Mouse (Mus musculus): ENCODE data around the gene Fndc5. TPM values are rescaled to one million over a fixed set of nuclear protein-coding genes. Genes with fewer than 3 reads are reported as not detected.

Gene Fndc5
- polyA plus RNA-seq, 1 experiment from 2014 or later: 1.5 TPM

- no peak for DNase-seq (ENCODE audit: low spot score)
- peaks cover 16% of the 10 kb centered on the region for H3K27me3 ChIP-seq (replicated peaks; ENCODE audit: low read depth, poor library complexity, severe bottlenecking)
- WGBS: 86% methylated on average over 5 of the region's 5 CpGs
These were observed 6.7 kb downstream of the Fndc5 start for GRCm38 (mm10) chr4:129143509-129143908.

GRCm38 (mm10) chr4:129144401-129145367 is 7.9 kb downstream of the Fndc5 start:
- WGBS: 69% methylated on average over 16 of the region's 16 CpGs
- Histone ChIP-seq H3K36me3 (replicated peaks) (peaks cover 48% of the 10 kb centered on the region), H3K27me3 (replicated peaks; ENCODE audit: low read depth, poor library complexity, severe bottlenecking) (peaks cover 5% of the 10 kb centered on the region), H3K4me1 (peaks cover 14% of the 10 kb centered on the region), H3K9me3 (no peaks in the 10 kb centered on the region), H3K4me3 (no peak overlapping the region), H3K27ac (replicated peaks) (0 out of 2 replicates have a peak overlapping the region, but pooled peaks have one; percentile 6)
- no peak for DNase-seq (ENCODE audit: low spot score)

More at GRCm38 (mm10) chr4:129143509-129143908, 6.7 kb downstream of the Fndc5 start:
- H3K36me3 ChIP-seq (replicated peaks): peaks cover 36% of the 10 kb centered on the region
- H3K4me3 ChIP-seq: no peak overlapping the region
- H3K27ac ChIP-seq (replicated peaks): no peak overlapping the region
- no peaks in the 10 kb centered on the region for H3K9me3 ChIP-seq
- peaks cover 14% of the 10 kb centered on the region for H3K4me1 ChIP-seq

GRCm38 (mm10) chr4:129145411-129145810 is 8.6 kb downstream of the Fndc5 start:
- Histone ChIP-seq H3K9me3 (no peaks in the 10 kb centered on the region), H3K36me3 (replicated peaks) (peaks cover 55% of the 10 kb centered on the region), H3K27me3 (replicated peaks; ENCODE audit: low read depth, poor library complexity, severe bottlenecking) (no peaks in the 10 kb centered on the region), H3K4me3 (no peak overlapping the region), H3K27ac (replicated peaks) (no peak overlapping the region), H3K4me1 (peaks cover 14% of the 10 kb centered on the region)
- no peak for DNase-seq (ENCODE audit: low spot score)
- 74% methylated on average over 4 of the region's 4 CpGs for WGBS

- Histone ChIP-seq H3K4me3 (no peak overlapping the region), H3K9me3 (no peaks in the 10 kb centered on the region), H3K4me1 (peaks cover 14% of the 10 kb centered on the region), H3K27ac (replicated peaks) (no peak overlapping the region), H3K36me3 (replicated peaks) (peaks cover 61% of the 10 kb centered on the region), H3K27me3 (replicated peaks; ENCODE audit: low read depth, poor library complexity, severe bottlenecking) (no peaks in the 10 kb centered on the region)
- WGBS: 80% methylated on average over 4 of the region's 4 CpGs
- no peak for DNase-seq (ENCODE audit: low spot score)
These were observed 9.1 kb downstream of the Fndc5 start for GRCm38 (mm10) chr4:129145943-129146342.

GRCm38 (mm10) chr4:129146392-129146791 is 9.6 kb downstream of the Fndc5 start:
- Histone ChIP-seq H3K4me3 (no peak overlapping the region), H3K27me3 (replicated peaks; ENCODE audit: low read depth, poor library complexity, severe bottlenecking) (no peaks in the 10 kb centered on the region), H3K4me1 (peaks cover 14% of the 10 kb centered on the region), H3K36me3 (replicated peaks) (peaks cover 65% of the 10 kb centered on the region), H3K9me3 (no peaks in the 10 kb centered on the region), H3K27ac (replicated peaks) (no peak overlapping the region)
- DNase-seq (ENCODE audit: low spot score): no peak
- 85% methylated on average over 2 of the region's 2 CpGs for WGBS

GRCm38 (mm10) chr4:129147552-129148103 is 10.8 kb downstream of the Fndc5 start:
- 91% methylated on average over 13 of the region's 13 CpGs for WGBS
- peaks cover 14% of the 10 kb centered on the region for H3K4me1 ChIP-seq
- H3K27me3 ChIP-seq (replicated peaks; ENCODE audit: low read depth, poor library complexity, severe bottlenecking): no peaks in the 10 kb centered on the region
- DNase-seq (ENCODE audit: low spot score): no peak
- H3K4me3 ChIP-seq: no peak overlapping the region
- H3K36me3 ChIP-seq (replicated peaks): peaks cover 75% of the 10 kb centered on the region
- no peak overlapping the region for H3K27ac ChIP-seq (replicated peaks)
- H3K9me3 ChIP-seq: no peaks in the 10 kb centered on the region

- Histone ChIP-seq H3K36me3 (replicated peaks) (peaks cover 81% of the 10 kb centered on the region), H3K4me1 (peaks cover 7% of the 10 kb centered on the region), H3K27me3 (replicated peaks; ENCODE audit: low read depth, poor library complexity, severe bottlenecking) (no peaks in the 10 kb centered on the region), H3K4me3 (no peak overlapping the region), H3K27ac (replicated peaks) (no peak overlapping the region), H3K9me3 (no peaks in the 10 kb centered on the region)
- WGBS: 88% methylated on average over 1 of the region's 1 CpGs
- DNase-seq (ENCODE audit: low spot score): no peak
These were observed 12.5 kb downstream of the Fndc5 start for GRCm38 (mm10) chr4:129149321-129149720.

GRCm38 (mm10) chr4:129151276-129151811 is 14.5 kb downstream of the Fndc5 start:
- Histone ChIP-seq H3K36me3 (replicated peaks) (peaks cover 93% of the 10 kb centered on the region), H3K4me3 (no peak overlapping the region), H3K27ac (replicated peaks) (no peak overlapping the region), H3K4me1 (no peaks in the 10 kb centered on the region), H3K27me3 (replicated peaks; ENCODE audit: low read depth, poor library complexity, severe bottlenecking) (no peaks in the 10 kb centered on the region), H3K9me3 (no peaks in the 10 kb centered on the region)
- WGBS: 86% methylated on average over 4 of the region's 4 CpGs
- DNase-seq (ENCODE audit: low spot score): no peak

GRCm38 (mm10) chr4:129157541-129157940 is 20.7 kb downstream of the Fndc5 start:
- no peak overlapping the region for H3K27ac ChIP-seq (replicated peaks)
- H3K9me3 ChIP-seq: no peaks in the 10 kb centered on the region
- DNase-seq (ENCODE audit: low spot score): no peak
- no peaks in the 10 kb centered on the region for H3K4me1 ChIP-seq
- no peaks in the 10 kb centered on the region for H3K27me3 ChIP-seq (replicated peaks; ENCODE audit: low read depth, poor library complexity, severe bottlenecking)
- WGBS: 83% methylated on average over 5 of the region's 5 CpGs
- H3K36me3 ChIP-seq (replicated peaks): peaks cover 95% of the 10 kb centered on the region
- H3K4me3 ChIP-seq: no peak overlapping the region

GRCm38 (mm10) chr4:129158549-129158948 is 21.8 kb downstream of the Fndc5 start:
- no peak overlapping the region for H3K27ac ChIP-seq (replicated peaks)
- no peak for DNase-seq (ENCODE audit: low spot score)
- 84% methylated on average over 3 of the region's 3 CpGs for WGBS
- H3K9me3 ChIP-seq: no peaks in the 10 kb centered on the region
- H3K27me3 ChIP-seq (replicated peaks; ENCODE audit: low read depth, poor library complexity, severe bottlenecking): no peaks in the 10 kb centered on the region
- no peak overlapping the region for H3K4me3 ChIP-seq
- peaks cover 95% of the 10 kb centered on the region for H3K36me3 ChIP-seq (replicated peaks)
- no peaks in the 10 kb centered on the region for H3K4me1 ChIP-seq

GRCm38 (mm10) chr4:129161076-129161475 is 24.3 kb downstream of the Fndc5 start:
- H3K4me3 ChIP-seq: no peak overlapping the region
- H3K27ac ChIP-seq (replicated peaks): no peak overlapping the region
- H3K36me3 ChIP-seq (replicated peaks): peaks cover 95% of the 10 kb centered on the region
- no peaks in the 10 kb centered on the region for H3K27me3 ChIP-seq (replicated peaks; ENCODE audit: low read depth, poor library complexity, severe bottlenecking)
- no peak for DNase-seq (ENCODE audit: low spot score)
- 97% methylated on average over 1 of the region's 1 CpGs for WGBS
- no peaks in the 10 kb centered on the region for H3K9me3 ChIP-seq
- H3K4me1 ChIP-seq: no peaks in the 10 kb centered on the region

GRCm38 (mm10) chr4:129161581-129162255 is 24.9 kb downstream of the Fndc5 start:
- WGBS: 88% methylated on average over 4 of the region's 4 CpGs
- Histone ChIP-seq H3K4me3 (no peak overlapping the region), H3K27me3 (replicated peaks; ENCODE audit: low read depth, poor library complexity, severe bottlenecking) (no peaks in the 10 kb centered on the region), H3K9me3 (no peaks in the 10 kb centered on the region), H3K27ac (replicated peaks) (no peak overlapping the region), H3K36me3 (replicated peaks) (peaks cover 96% of the 10 kb centered on the region), H3K4me1 (no peaks in the 10 kb centered on the region)
- no peak for DNase-seq (ENCODE audit: low spot score)
